Mouse (Mus musculus) regulatory T cell (primary cell): ENCODE measurements around the gene Dctn5.
"Not testable (repeated sequence)": the region's sequence is repeated elsewhere in the genome, so short reads cannot be mapped to it uniquely, and the experiment has no call there.

Experiments used
- in situ Hi-C: fragments of 300-600 bp; cut with MboI, MseI; formaldehyde crosslinking; loops from one replicate; pipeline ENCODE4 v1.15.1; 2025; ENCODE audit warnings: high pct_unique_total_duplicates

Gene Dctn5

DNA sequence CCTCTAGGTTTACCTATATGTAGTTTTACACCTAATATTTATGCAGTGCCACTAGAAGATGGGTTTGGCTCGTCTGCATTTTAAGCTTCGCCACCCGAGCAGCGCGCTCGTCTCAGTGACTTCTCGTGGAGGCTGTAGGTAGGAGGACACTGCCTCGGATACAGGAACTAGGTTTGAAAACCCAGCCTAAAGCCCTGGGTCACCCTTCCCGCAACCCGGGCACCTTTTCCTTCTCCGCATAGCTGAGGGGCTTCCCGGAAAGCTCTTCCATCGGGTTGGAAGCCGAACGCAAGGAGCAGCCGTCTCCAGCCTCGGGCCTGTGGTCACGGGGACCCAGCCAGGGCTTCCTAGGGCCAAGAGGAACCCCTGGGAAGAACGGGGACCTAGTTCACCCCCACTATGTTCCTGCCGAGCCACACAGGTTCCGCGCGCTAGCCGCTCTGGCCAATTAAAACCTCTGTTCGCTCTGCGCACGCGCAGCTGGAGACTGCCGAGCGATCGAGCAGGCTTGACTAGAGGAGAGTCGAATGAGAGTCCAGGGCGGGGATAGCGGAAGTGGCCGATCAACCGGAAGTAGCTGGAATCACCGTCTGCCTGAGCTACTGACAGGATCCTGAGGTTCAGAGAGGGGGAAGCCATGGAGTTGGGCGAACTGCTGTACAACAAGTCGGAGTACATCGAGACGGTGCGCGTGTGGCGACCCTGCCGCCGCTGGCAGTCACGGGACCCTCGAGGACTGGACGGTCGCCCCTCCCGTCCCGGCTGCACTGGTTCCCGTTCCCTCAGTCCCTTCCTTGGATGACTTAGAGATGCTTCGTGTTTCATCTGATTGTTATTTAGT, at the start of gene Dctn5, which contains the start of gene Palb2:
Dctn5 (plus strand) TSS at position 545 of the 841 bp plus-strand sequence.
Palb2 (minus strand) TSS at position 489 of the 841 bp plus-strand sequence.
- in situ Hi-C loops = loop anchor here (10.0 kb wide), 1 partner anchor 428 kb away; the partner anchor contains the start of gene Usp31

DNA sequence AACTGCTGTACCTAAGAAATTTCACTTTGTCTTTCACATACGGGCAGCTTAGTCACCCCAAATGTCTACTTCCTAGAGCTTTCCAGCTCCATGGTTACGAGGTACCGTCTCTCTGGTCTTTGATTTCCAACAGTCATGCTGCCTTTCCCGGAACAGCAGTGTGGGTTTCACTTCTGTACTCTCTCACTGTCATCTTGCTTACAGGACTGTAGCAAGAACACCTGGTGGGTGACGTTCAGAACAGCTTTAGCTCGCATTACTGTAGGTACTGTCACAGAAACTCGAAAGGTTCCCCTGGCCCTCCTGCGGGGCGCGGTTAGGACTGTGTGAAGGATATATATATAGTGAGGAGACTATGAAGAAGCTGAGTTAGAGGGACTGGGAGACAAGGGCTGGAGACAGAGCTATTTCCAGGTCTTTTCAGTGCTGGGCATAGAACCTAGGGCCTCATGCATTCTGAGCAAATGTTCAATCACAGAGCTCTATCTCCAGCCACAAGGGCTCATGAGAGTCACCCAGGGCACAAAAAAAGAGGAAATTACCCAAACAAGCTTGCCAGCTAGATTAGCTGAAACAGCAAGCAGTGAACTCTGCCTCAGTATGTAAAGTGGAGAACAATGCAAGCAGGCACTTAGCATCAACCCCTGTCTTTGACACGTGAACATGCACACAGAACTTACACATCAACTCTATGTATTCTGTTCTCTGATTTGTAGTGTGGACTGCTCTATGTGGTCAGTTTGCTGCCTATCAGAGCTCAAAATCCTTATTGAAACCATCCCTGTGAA, 45.5 kb upstream of the Dctn5 start:
- in situ Hi-C loops = no loop called here

DNA sequence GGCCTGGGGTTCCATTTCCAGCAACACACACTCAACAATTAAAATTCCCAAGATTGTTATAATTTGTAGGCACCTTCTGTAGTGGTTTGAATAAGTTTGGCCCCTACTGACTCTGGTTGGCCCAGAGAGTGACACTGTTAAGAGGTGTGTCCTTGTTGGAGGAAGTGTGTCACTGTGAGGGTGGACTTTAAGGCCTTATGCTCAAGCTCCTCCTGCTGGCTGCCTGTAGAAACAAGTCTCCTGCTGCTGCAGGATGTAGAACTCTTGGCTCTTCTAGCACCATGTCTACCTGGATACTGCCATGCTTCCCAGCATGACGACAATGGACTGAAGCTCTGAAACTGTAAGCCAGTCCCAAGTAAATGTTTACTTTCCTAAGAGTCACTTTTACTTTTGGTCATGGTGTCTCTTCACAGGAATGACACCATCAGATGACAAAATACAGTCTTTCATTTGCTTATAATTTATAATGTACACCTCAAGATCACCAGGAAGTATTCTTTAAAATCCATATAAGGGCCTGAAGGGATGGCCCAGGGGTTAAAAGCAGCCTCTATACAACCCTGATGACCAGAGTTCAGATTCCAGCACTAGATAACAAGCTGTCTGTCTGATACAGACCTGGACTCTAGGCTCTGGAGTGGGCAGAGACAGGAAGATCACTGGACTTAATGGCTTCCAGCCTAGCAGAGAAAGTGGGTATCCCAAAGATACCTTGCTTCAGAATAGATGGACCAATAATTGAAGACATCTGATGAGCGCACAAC, 38.1 kb upstream of the Dctn5 start:
- in situ Hi-C loops = no loop called here

DNA sequence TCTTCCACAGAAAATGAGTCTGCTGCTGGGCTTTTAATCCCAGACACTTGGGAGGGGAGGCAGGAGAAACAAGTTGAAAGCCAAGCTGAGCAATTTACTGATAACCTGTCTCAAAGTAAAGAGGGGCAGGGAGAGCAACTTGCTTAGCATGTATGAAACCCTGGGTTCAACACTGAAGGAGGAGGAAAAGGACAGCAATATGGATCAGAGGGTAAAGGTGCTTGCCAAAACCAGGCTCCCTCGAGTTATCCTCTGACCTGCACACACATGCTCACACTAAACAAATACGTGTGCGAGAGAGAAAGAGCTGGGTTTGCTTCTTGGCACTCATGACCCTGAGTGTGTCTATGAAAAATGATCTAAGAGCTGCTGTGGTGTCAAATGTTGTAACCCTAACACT, 34.8 kb upstream of the Dctn5 start:
- in situ Hi-C loops = no loop called here

DNA sequence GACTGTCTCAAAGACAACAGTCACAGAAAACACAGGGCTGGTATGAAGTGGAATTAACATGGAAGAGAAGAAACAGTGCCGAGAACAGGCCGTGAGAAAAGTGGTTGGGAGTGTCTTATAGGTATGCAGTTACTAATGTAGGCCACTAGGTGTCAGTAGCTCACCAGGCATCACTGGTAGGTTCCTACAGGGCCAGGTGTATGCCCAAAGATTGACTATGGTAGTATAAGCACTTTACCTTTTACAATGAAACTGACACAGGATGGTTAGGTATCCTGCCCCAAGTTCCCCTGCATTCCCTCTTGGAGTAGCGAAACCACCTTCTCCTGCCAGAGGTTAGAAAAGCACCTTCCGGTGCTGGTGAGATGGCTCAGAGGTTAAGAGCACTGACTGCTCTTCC, 33.6 kb upstream of the Dctn5 start:
- in situ Hi-C loops = no loop called here

DNA sequence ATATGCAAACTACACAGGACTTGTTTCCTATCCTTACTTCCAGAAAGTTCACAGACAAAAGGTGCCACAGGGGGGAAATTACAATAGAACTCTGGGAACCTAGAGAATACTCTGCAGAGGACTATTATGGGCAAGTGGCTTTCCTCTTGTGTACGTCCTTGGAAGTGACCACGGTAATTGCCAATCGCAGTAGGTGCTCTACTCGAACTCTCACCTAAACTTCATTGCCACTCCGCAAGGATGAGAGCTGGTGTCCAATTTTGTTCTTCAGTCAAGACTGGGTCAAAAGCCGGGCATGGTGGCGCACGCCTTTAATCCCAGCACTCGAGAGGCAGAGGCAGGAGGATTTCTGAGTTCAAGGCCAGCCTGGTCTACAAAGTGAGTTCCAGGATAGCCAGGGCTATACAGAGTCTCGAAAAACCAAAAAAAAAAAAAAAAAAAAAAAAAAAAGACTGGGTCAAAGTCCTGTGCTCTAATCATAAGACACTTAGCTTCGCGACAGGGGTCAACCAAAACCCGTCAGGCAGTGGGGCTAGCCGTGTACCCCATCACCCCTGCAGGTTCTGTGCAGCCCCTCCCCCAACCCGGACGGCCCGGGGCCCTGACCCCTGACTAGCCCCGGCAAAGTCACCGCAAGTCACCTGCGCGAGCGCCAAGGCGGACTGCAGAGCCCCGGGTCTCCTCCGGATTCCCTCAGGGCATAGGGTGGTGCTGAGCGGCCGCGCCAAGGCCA, 31.7 kb upstream of the Dctn5 start:
- in situ Hi-C loops = not testable (repeated sequence)

DNA sequence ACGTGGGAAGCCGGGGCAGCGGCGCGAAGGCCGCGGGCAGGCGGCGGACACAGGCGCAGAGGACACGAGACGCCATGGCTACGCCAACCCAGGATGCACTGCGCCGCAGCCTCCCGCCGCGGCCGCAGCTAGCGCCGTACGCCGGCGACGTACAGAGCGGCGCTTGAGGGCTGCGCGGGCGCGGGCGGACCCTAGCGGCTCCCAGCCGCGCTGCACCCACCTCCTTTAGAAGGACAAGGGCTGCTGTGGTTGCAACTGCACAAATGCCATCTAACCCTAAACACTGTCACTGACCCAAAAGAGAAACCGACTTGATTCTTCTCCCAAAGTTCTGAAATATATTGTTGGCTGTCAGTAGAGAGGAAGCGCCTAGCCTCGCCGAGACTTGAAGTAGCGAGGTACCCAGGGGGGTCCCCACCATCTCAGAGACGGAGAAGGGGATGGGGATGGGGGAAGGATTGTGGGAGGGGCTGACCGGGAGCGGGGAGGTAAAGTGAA, 31.0 kb upstream of the Dctn5 start, which contains the start of gene Ndufab1:
Ndufab1 (minus strand) TSS at position 140 of the 498 bp plus-strand sequence.
- in situ Hi-C loops = no loop called here

DNA sequence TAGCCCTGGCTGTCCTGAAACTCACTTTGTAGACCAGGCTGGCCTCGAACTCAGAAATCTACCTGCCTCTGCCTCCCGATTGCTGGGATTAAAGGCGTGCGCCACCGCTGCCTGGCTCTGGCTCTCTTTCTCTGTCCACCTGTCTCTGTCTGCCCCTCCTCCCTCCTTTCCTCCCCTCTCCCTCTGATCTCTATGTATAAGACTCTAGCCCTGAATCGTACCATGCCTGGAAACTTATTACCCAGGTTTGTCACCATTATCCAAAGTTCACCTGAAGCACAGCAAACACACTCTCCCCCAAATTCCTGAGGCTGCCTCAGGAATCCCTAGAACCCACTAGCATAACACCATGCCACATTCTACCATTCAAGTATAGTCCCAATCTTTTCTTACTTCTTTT, 24.6 kb upstream of the Dctn5 start:
- in situ Hi-C loops = no loop called here

DNA sequence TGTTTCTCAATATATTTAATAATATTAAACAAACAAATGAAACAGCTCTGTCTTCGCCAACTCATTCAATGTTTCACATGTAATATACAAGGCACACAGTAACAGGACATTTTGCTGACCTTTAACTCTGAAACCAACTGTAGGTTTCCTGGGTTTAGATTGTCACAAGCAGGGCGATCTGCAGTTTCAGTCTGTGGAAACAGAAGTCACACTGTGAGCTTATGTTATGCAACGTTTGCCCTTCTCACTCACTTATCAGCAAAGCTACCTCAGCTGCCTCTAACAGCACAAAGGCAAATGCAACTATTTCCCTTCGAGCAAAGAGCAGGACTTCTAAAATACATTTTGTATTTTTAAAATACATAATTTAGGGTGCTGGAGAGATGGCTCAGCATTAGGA, 9.3 kb upstream of the Dctn5 start:
- in situ Hi-C loops = no loop called here

DNA sequence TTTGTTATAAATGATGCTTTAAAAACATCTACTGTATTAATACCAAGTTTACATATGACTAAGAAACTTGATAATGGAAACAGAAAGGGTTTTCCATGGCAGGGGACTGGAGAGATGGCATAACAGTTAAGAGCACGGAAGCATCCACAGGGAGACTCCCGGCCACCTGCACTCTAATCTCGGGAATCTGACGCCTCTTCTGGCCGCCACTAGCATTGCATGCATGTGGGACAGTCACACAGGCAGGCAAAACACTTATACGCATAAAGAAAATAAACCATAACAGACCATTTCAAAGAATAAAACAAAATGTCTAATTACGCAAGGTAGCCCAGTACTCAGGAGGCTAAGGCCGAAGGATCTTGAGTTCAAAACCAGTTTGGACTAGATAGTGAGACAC, 7.2 kb upstream of the Dctn5 start:
- in situ Hi-C loops = no loop called here

DNA sequence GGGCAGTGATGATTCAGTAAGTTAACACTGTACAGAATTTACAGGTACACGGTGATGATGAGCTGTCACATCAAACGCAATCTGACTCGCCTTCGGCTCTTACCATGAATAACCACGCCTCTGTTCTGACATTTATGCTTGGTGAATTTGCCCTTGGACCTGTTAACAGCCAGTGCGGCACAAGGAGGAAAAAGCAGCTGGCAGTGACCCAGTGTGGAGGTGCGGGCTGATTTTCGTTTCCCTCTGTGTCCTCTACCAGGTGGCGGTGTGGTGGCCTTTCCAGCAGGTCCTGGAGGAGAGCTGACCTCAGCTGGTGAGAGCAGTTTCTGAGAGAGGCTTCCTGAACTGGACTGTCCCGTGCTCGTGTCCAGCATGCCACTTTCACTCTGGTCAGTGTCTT, 5.9 kb upstream of the Dctn5 start:
- in situ Hi-C loops = no loop called here

DNA sequence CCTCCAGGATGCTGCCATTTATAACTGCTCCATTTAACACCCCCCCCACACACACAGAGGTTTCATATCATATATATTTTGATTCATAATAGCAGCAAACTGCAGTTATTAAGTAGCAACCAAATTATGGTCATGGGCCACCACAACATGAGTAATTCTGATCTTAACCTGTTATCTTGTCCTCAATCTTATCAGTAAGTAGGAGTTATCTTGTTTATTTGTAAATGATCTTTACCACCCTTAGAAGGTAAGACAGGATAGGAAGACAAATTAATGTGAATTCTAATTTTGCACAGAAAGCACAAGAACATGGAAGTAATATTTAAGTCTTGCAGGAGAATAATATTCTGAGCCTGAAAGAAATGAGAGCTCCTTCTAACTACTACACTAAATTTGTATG, 1.0 kb upstream of the Dctn5 start:
- in situ Hi-C loops = loop anchor here (10.0 kb wide), 1 partner anchor 427 kb away; the partner anchor contains the start of gene Usp31

DNA sequence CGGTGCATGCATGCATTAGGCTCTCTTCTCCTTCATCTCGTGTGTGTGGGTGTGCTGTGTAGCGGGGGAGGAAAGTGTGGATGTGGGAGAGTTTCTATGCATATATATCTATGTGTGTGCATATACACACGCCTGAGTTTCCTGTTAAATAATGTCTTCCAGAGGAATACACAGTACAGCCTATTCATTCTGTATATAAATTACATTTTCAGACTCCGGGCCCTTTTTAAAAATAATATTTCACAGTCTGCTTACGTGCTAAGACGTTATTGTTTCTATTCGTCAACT, 441 bp downstream of the Dctn5 start:
- in situ Hi-C loops = loop anchor here (10.0 kb wide), 1 partner anchor 428 kb away; the partner anchor contains the start of gene Usp31

DNA sequence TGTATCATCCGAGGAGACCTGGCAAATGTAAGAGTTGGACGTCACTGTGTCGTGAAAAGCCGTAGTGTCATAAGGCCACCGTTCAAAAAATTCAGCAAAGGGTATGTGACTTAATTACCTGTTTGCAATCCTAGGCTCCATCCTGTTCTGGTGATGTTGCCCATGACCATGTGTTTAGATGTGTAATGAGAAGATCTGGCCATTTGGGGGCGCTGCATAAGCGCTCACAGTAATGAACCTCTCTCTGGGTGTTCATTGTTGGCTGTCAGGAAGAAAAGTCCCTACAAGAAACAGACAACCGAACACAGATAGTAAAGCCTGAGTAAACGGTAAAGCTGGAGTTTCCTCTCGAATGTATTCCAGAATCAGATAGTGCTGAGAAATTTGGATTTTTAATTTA, 2.2 kb downstream of the Dctn5 start:
- in situ Hi-C loops = loop anchor here (10.0 kb wide), 1 partner anchor 430 kb away; the partner anchor contains the start of gene Usp31

DNA sequence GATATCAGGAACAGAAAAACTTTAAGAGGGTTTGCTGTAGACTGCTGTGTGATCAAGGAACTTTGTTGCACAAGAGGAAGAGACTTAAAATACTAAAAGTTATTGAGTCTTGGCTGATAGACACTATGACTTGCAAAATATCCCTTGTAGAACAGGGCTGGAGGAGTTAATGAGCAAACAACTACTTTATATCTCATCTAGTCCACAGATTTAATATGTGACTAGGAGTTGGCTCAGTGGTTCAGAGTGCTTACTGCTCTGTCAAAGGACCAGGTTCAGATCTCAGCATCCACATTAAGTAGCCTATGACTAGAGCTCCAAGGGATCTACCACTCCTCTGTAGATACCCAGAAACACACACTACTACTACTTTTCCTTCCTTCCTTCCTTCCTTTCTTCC, 4.2 kb downstream of the Dctn5 start:
- in situ Hi-C loops = loop anchor here (10.0 kb wide), 1 partner anchor 432 kb away; the partner anchor contains the start of gene Usp31

DNA sequence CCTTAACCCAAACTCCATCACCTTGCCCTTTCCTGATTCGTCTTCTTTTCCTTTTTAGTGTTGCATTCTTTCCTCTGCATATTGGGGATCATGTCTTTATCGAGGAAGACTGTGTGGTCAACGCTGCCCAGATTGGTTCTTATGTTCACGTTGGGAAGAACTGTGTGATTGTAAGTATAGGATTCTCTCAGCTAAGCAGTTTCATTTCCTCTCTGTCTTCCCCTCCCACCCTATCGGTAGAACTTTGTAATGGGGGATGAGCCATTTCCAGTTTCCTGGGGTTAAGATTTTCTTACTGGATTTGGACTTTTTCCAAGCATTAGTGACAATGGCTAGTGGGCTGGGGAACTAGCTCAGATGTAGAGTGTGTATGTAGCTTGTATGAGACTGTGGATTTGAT, 5.3 kb downstream of the Dctn5 start:
- in situ Hi-C loops = loop anchor here (10.0 kb wide), 1 partner anchor 433 kb away; the partner anchor contains the start of gene Usp31

DNA sequence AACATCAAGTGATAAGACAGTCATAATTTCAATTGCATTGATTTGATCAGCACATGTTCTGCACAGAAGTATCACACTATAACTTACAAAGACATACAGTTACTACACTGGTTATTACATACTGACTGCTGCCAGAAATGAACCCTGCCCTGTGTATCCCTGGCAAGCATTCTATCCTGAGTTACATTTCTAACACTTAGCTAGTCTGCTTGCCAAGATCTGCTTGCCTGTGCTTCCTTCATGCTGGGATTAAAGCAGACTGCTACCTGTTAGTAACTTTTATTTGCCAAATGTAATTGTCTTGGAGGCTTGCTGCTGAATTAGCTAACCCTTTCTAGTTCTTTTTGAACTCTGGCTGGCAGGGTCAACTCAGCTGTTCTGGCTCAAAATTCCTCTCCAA, 8.2 kb downstream of the Dctn5 start:
- in situ Hi-C loops = no loop called here

DNA sequence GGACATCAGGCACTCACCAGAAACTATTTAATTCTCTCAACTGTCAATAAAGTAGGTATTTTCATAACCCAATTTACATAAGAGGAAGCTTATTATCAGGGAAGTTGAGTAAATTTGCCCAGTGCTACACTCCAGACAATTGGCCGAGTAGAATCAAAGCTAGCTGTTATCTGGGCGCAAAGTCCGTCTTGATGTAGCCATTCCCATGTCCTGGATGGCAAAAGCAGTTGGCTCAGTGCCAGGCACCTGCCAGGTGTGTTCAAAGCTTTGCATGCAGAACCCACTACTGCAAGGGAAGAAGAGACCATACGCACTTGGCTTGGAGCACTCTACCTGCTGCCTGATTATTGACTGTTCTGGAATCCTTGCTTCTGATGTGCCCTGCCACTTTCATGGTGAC, 19.6 kb downstream of the Dctn5 start:
- in situ Hi-C loops = no loop called here

DNA sequence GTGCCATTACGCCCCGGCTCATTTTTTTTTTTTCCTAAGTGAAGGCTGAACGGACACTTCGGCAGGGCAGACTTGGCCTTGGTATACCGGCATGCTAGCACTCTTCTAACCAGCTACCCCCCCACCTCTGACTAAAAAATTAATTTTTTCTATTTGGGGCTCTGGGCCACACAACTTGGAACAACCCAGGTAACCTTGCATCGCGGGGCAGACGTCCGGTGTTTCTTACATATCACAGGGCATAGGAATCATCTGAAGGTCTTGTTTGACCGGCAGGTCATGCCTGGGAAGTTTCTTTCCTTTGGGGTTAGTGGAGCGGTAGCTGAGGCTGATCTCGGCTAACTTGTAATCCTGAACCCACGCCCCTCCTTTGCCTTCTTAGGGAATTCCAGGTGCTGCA, 25.6 kb downstream of the Dctn5 start:
- in situ Hi-C loops = no loop called here

DNA sequence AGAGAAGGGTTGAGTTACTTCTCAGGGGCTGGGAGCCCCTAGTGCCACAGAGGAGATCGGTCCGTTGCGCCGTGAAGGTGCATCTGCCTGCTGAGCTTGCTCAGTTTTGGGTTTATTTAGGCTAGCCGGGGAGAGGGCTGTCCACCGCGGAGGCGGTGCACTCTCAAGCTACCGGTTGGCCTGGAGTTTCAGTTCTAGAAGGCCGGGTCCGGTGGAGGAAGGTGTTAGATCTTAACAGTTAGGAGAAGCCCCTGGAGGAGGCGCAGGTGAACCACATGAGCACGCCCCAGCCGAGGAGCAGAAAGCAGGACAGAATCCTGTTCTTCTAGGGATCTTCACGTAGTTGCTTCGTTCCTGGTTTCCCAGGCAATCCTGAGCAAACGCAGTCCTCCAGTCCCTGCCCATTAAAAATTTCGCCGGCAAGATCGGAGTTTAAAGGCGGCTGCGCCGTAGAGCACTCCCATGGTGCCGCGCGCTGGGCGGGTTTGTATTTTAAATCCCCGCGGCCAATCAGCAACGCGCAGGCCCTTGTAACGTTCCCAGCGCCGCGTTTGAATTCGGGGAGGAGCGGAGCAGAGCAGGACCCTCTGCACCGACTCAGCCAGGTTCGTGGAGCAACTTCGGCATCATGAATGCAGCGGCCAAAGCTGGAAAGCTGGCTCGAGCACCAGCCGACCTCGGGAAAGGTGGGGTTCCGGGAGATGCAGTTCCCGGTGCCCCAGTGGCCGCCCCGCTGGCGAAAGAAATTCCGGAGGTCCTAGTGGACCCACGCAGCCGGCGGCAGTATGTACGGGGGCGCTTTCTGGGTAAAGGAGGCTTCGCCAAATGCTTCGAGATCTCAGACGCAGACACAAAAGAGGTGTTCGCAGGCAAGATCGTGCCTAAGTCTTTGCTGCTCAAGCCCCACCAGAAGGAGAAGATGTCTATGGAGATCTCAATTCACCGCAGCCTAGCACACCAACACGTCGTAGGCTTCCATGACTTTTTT, 26.4 kb downstream of the Dctn5 start, which contains the start of gene Plk1:
Plk1 (plus strand) TSS at position 525 of the 988 bp plus-strand sequence.
- in situ Hi-C loops = no loop called here
